Mouse (Mus musculus) testis, adult 2 months (tissue): ENCODE measurements at regions not wholly inside any gene's neighbourhood (a gene's known extent, or its start where the extent isn't known, plus 50 kb on each side); places are given as distances from the start of the nearest gene placed in this dataset.

Experiments used
- H3K27ac ChIP-seq: fragments of 200-500 bp; 2 replicates; pipeline ENCODE4 v1.5.1; 2012; ENCODE audit warnings: low read depth, low read length; ENCODE audit not compliant: control insufficient read depth, insufficient read depth
- H3K27me3 ChIP-seq: fragments of 200-500 bp; 2 replicates; pipeline ENCODE4 v1.6.1; 2012; ENCODE audit warnings: mild to moderate bottlenecking, low read length, moderate library complexity; ENCODE audit not compliant: control insufficient read depth, insufficient read depth
- H3K36me3 ChIP-seq: fragments of 200-500 bp; 2 replicates; pipeline ENCODE4 v1.6.1; 2012; ENCODE audit warnings: mild to moderate bottlenecking, low read length; ENCODE audit not compliant: control insufficient read depth, insufficient read depth
- H3K4me1 ChIP-seq: fragments of 200-500 bp; 2 replicates; pipeline ENCODE4 v1.6.1; 2012; ENCODE audit warnings: low read length; ENCODE audit not compliant: control insufficient read depth, insufficient read depth
- H3K4me3 ChIP-seq: fragments of 200-500 bp; 2 replicates; pipeline ENCODE4 v1.5.1; 2012; ENCODE audit warnings: low read depth, mild to moderate bottlenecking, low read length, moderate library complexity, mixed read lengths; ENCODE audit not compliant: control insufficient read depth
- CTCF ChIP-seq: fragments of 200-500 bp; IDR thresholded peaks from 2 replicates; pipeline ENCODE4 v1.5.1; 2012; ENCODE audit warnings: low read depth, mild to moderate bottlenecking, inconsistent platforms, low read length, moderate library complexity; ENCODE audit not compliant: control insufficient read depth, insufficient read depth, insufficient replicate concordance
- POLR2A ChIP-seq: fragments of 200-500 bp; IDR thresholded peaks from 2 replicates; pipeline ENCODE4 v1.6.1; 2012; ENCODE audit warnings: low read depth, mild to moderate bottlenecking, inconsistent platforms, low read length, moderate library complexity; ENCODE audit not compliant: control insufficient read depth

GRCm38 (mm10) chr1:137955139-137955538 is 220.4 kb downstream of the Ptprc start:
- no peaks in the 10 kb centered on the region for H3K27me3 ChIP-seq
- H3K4me1 ChIP-seq, result no peaks in the 10 kb centered on the region
- no peak overlapping the region for H3K4me3 ChIP-seq
- TF ChIP-seq CTCF (no peak), POLR2A (no peak)
- no peak overlapping the region for H3K27ac ChIP-seq
- H3K36me3 ChIP-seq, result no peaks in the 10 kb centered on the region

DNA sequence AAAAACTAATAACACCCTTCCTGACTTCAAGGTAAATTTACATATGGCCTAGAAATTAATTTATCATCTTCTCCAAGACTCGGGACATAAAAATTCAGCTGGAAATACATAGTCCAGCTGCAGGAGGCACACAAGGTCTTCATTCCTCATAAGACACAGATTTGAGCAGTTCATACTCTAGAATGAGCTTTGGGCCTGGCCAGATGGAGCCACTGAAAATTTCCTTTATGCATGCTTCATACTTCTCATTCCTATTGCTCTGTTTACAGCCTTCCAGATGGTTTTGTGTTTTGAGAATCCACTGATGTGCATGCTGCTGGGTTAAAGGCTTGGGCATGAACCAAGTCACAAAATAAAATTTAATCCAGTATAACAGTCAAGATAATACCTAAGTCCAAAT is 222.1 kb downstream of the Ptprc start:
- no peaks in the 10 kb centered on the region for H3K4me1 ChIP-seq
- no peak overlapping the region for H3K4me3 ChIP-seq
- TF ChIP-seq POLR2A (no peak), CTCF (no peak)
- no peaks in the 10 kb centered on the region for H3K36me3 ChIP-seq
- no peak overlapping the region for H3K27ac ChIP-seq
- no peaks in the 10 kb centered on the region for H3K27me3 ChIP-seq

DNA sequence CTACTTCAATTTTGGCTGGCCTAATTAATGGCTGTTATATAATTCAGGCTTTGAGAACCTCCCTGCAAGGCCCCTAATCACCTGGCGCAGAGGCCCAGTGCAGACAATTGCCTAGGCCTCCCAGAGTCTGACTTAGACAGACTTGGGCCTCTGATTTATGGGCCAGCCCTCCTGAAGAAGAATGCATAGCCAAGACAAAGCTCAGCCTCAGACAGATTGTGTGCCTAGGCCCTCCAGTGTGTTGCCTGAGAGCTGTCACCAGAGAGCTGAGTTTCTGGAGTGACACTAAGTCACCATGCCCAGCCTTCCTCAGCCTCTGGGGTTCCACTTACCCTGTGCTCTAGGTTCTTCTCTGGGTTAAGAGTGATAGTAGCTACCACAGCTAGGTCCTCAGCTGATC is 222.7 kb downstream of the Ptprc start:
- Histone ChIP-seq H3K27ac (no peak overlapping the region), H3K4me1 (no peaks in the 10 kb centered on the region), H3K27me3 (no peaks in the 10 kb centered on the region), H3K4me3 (no peak overlapping the region), H3K36me3 (no peaks in the 10 kb centered on the region)
- TF ChIP-seq CTCF, result no peak
- no peak for TF ChIP-seq POLR2A

DNA sequence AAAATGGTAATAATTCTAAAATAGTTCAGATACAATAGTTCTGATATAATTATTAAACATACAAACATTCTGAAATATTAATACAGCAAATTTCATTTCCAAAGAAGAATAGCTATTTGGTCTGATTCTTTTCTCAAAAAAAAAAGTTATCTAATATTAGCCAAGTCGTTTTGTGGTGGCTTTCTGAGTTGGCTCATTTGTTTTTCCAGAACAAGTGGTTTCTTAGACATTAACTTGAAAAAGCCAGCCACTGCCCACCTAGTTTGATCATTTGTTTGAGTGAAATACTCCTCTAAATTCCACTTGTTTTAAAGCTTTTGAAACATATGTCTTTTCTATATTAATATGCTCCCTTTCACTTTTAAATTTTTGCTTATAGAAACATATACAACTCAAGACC is 227.6 kb downstream of the Ptprc start:
- H3K36me3 ChIP-seq, result no peaks in the 10 kb centered on the region

DNA sequence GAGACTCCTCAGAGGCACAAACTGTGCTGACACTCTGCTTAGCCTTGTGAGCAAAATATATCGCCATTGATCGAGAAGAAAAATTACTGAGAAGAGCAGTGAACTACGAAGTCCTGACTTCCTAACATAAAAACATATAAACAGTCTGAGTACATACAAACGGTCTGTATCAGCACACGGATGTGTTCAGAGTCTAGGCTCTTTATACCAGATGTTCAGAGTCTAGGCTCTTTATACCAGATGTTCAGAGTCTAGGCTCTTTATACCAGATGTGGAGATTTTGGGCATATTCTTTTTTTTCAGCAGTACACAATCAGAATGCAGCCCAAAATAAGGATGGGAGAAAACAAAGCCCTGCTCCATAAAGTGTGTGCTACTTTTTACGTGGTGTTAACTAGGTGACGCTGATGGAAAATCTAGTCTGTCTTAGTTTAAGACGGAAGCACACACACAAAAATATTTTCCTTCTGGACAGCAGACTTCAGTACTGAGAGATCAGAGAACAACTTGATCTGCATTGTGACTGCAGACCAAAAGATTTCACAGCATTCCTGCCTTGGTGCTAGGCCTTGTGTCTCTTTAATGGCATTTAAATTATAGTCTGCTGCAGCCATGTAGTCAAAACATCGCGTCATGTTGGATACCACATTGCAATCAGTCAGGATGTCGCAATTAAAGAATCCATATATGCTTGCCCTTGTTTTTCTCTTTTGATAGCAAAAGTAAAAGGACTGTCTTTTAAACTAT is 233.6 kb downstream of the Ptprc start:
- TF ChIP-seq POLR2A (no peak), CTCF (no peak)

More for the DNA sequence above, 227.6 kb downstream of the Ptprc start:
- H3K27ac ChIP-seq, result no peak overlapping the region
- no peak overlapping the region for H3K4me3 ChIP-seq
- TF ChIP-seq CTCF (no peak), POLR2A (no peak)
- no peaks in the 10 kb centered on the region for H3K4me1 ChIP-seq
- no peaks in the 10 kb centered on the region for H3K27me3 ChIP-seq

DNA sequence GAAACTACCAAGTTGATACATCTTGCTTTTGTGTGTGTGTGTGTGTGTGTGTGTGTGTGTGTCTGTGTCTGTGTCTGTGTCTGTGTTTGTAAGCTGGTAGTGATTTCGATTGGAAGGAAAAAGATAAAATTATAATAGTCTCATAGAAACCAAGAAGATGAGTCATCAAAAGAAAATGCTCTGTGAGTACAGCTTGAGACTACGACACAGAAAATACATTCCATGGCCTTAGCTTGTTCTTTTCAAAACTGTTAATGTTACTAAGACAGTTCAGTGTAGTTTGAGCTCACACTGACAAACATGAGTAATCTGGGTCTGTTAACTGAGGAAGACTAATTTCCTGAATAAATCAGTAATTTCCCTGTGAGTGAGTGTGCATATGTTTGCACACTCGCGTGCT is 239.8 kb downstream of the Ptprc start:
- Histone ChIP-seq H3K27me3 (no peaks in the 10 kb centered on the region), H3K27ac (no peak overlapping the region), H3K36me3 (no peaks in the 10 kb centered on the region), H3K4me3 (no peak overlapping the region), H3K4me1 (no peaks in the 10 kb centered on the region)
- no peak for TF ChIP-seq POLR2A

More for the DNA sequence above, 233.6 kb downstream of the Ptprc start:
- Histone ChIP-seq H3K27me3 (no peaks in the 10 kb centered on the region), H3K27ac (no peak overlapping the region), H3K36me3 (no peaks in the 10 kb centered on the region), H3K4me3 (no peak overlapping the region), H3K4me1 (no peaks in the 10 kb centered on the region)

DNA sequence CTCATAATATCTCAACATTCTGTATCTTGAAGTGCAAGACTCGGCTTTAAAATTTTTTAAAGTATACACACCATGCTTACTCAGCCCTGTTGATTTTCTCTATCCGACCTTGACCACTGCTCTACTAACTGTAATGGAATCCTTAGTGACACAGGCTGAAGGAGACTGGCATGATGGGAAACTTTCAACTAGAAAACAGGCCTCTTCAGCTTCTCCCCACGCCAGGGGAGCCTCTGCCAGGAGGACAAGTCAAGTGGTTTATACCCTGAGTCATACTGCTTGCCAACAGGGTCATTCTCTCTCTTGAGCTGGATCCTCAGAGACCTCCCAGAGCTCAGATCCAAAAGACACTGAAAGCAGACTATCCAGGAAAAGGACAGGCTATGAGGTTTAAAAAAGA is 245.7 kb downstream of the Ptprc start:
- no peak overlapping the region for H3K27ac ChIP-seq
- no peaks in the 10 kb centered on the region for H3K27me3 ChIP-seq
- no peak for TF ChIP-seq POLR2A
- no peak for TF ChIP-seq CTCF
- H3K4me1 ChIP-seq, result peaks cover 6% of the 10 kb centered on the region
- no peak overlapping the region for H3K4me3 ChIP-seq
- H3K36me3 ChIP-seq, result no peaks in the 10 kb centered on the region
